18 mouse cellular contexts compared by ENCODE assay signal in the genomic region with DNA sequence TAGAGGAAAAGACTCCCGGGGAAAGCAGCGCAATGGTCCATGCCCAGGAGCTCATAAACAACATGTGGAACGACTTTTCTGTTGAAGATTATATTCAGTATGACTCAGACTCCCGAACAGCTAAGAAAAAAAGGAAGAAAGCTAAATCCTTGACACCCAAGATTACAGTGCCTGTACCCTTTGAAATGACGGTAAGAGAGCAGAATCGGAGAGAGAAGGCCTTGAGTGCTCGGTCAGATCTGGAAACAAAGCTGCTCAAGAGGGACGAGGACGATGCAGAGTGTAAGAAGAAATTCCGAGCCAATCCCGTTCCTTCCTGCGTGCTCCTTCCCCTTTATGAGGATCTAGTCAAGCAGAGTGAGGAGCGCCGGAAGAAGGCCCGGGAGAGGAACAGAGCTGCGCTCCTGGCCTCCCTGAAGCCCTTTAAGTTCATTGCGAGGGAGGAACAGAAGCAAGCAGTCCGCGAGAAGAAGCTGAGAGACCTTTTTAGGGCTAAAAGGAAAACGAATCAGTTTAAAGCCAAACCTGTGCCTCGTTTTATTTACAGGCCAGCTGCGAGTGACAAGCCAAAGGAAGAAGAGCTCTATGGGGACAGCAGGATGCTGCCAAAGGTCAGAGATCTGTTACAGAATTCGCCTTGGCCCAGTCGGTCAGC. TPM values are rescaled to one million over a fixed set of nuclear protein-coding genes. Genes with fewer than 3 reads are reported as not detected.
DNase-seq lines count a peak whose midpoint lies in the region; ATAC-seq and TF ChIP-seq lines count a peak whose summit lies in the region.
"Had no signal": no experiment of that assay in that cellular context is flagged by ENCODE, and none has a peak within 500 bp of the region (broad histone marks: within the 10 kb centered on the region; RNA-seq: fewer than 3 reads in every experiment).

No protein-coding gene starts in this region.

- TF ChIP-seq CTCF in kidney, adult 2 months (conservative IDR thresholded peaks at IDR 0.05; ENCODE audit: insufficient read depth, insufficient read length, low read depth, low read length) = no peak
- no peak for TF ChIP-seq CTCF in E14TG2a.4 (conservative IDR thresholded peaks at IDR 0.05; ENCODE audit: low read length)

- TF ChIP-seq POLR2A in kidney, adult 2 months (IDR thresholded peaks at IDR 0.05; ENCODE audit: low read depth, low read length) = no peak

- H3K4me3 ChIP-seq in kidney, adult 2 months (ENCODE audit: insufficient read depth, low read depth, low read length) = peak overlapping the region; percentile 15; the same call in 1 of the 2 replicates
- no peak overlapping the region for H3K4me3 ChIP-seq in kidney, embryonic 14.5 days (ENCODE audit: low read length)
- H3K4me3 ChIP-seq in E14TG2a.4 (replicated peaks; ENCODE audit: low read length) = peak overlapping the region; percentile 59
- H3K4me3 ChIP-seq: embryonic facial prominence, embryonic 12.5 days; hindbrain, embryonic 12.5 days; liver, embryonic 12.5 days; midbrain, embryonic 10.5 days had no signal

- DNase-seq in adrenal gland, adult (ENCODE audit: inconsistent age in 2 of 2, low spot score in 1 of 2) = peak; percentile 50 to 86
- DNase-seq in adrenal gland, postnatal 4 days (ENCODE audit: low spot score in 2 of 2) = no peak
- peak; percentile 11 for DNase-seq in kidney, adult 2 months
- peak; percentile 37 for DNase-seq in adrenal gland, postnatal 10 days
- DNase-seq in frontal cortex, postnatal 36 days (ENCODE audit: low spot score in 2 of 2) = no peak
- DNase-seq: cerebellum, adult 18-20 months; lung, embryonic 14.5 days; lung, postnatal 4 days; thymus, adult 2 months had no signal

- no peaks in the 10 kb centered on the region for H3K4me1 ChIP-seq in kidney, adult 2 months (ENCODE audit: control insufficient read depth, insufficient read depth, low read length)
- H3K4me1 ChIP-seq in kidney, embryonic 14.5 days (ENCODE audit: control insufficient read depth, insufficient read depth, low read length) = no peaks in the 10 kb centered on the region
- peaks cover 14% of the 10 kb centered on the region; the same call in 1 of the 2 replicates for H3K4me1 ChIP-seq in E14TG2a.4 (replicated peaks; ENCODE audit: low read depth, low read length)
- H3K4me1 ChIP-seq: hindbrain, embryonic 12.5 days; liver, embryonic 12.5 days had no signal

- no peaks in the 10 kb centered on the region for H3K36me3 ChIP-seq in kidney, adult 2 months (ENCODE audit: control insufficient read depth, insufficient read depth, low read length)
- H3K36me3 ChIP-seq in kidney, embryonic 14.5 days (ENCODE audit: control insufficient read depth, insufficient read depth, low read length) = no peaks in the 10 kb centered on the region
- H3K36me3 ChIP-seq in E14TG2a.4 (ENCODE audit: insufficient read depth, low read length) = no peaks in the 10 kb centered on the region
- H3K36me3 ChIP-seq: embryonic facial prominence, embryonic 12.5 days; hindbrain, embryonic 12.5 days; liver, embryonic 12.5 days; midbrain, embryonic 10.5 days had no signal

- no peak overlapping the region for H3K27ac ChIP-seq in kidney, adult 2 months (ENCODE audit: insufficient read depth, low read depth, low read length)
- no peak overlapping the region for H3K27ac ChIP-seq in kidney, embryonic 14.5 days (ENCODE audit: low read depth, low read length)
- H3K27ac ChIP-seq: embryonic facial prominence, embryonic 12.5 days; hindbrain, embryonic 12.5 days; liver, embryonic 12.5 days; midbrain, embryonic 10.5 days had no signal

- ATAC-seq in kidney, embryonic 14.5 days (ENCODE audit: low FRiP score, low TSS enrichment) = no peak
- no peak for ATAC-seq in inflammation-experienced regulatory T-cells, adult 6 months
- ATAC-seq: CD4-positive, CD25-positive, alpha-beta regulatory T cell, adult 4 months; intestine, embryonic 16.5 days; liver, embryonic 12.5 days had no signal

- H3K4me2 ChIP-seq in kidney, embryonic 14.5 days (replicated peaks; ENCODE audit: low read depth, low read length) = no peak overlapping the region
- H3K4me2 ChIP-seq: embryonic facial prominence, embryonic 12.5 days; hindbrain, embryonic 12.5 days; liver, embryonic 12.5 days; lung, embryonic 14.5 days had no signal

- 59% methylated on average over 24 of the region's 24 CpGs for whole genome bisulfite sequencing in kidney, adult 2 months
- WGBS in kidney, embryonic 14.5 days = 52% methylated on average over 24 of the region's 24 CpGs

- no peak overlapping the region for H3K9ac ChIP-seq in kidney, embryonic 14.5 days (ENCODE audit: low read depth, low read length)
- H3K9ac ChIP-seq: embryonic facial prominence, embryonic 12.5 days; hindbrain, embryonic 12.5 days; liver, embryonic 12.5 days; lung, embryonic 14.5 days had no signal

- H3K9me3 ChIP-seq in kidney, embryonic 14.5 days (ENCODE audit: control insufficient read depth, low read length) = no peaks in the 10 kb centered on the region
- peaks cover 3% of the 10 kb centered on the region; the same call in 1 of the 2 replicates for H3K9me3 ChIP-seq in E14TG2a.4 (ENCODE audit: low read length)
- H3K9me3 ChIP-seq: embryonic facial prominence, embryonic 12.5 days; hindbrain, embryonic 12.5 days; liver, embryonic 12.5 days had no signal

- H3K27me3 ChIP-seq in kidney, adult 2 months (replicated peaks; ENCODE audit: control insufficient read depth, insufficient read depth, low read length) = no peaks in the 10 kb centered on the region
- no peaks in the 10 kb centered on the region for H3K27me3 ChIP-seq in kidney, embryonic 14.5 days (ENCODE audit: control insufficient read depth, insufficient read depth, low read length)
- no peaks in the 10 kb centered on the region for H3K27me3 ChIP-seq in E14TG2a.4 (ENCODE audit: insufficient read depth, low read length)
- H3K27me3 ChIP-seq: embryonic facial prominence, embryonic 12.5 days; hindbrain, embryonic 12.5 days; liver, embryonic 12.5 days had no signal

RNA-seq across cellular contexts. Expression of a gene that starts 12.9 kb away (rescaled TPM):
- 10 to 100 TPM; 20.6 to 22.5 TPM for total RNA-seq in adrenal gland, postnatal 4 days (2021)
- 2.5 and 4.0 TPM in 2 replicates for polyA plus RNA-seq in kidney, adult 2 months (2012; rRNA removed)
- polyA plus RNA-seq in kidney, embryonic 14.5 days (2014; fragmentation: Nextera tagmentation; extraction: Ambion mirVana) = 2.3 and 3.1 TPM in 2 replicates
- 10 to 100 TPM; 16.2 to 28.9 TPM for total RNA-seq in adrenal gland, postnatal 10 days (2021)
- 1 to 10 TPM; 2.0 to 6.1 (median 2.8) TPM for polyA plus RNA-seq in inflammation-experienced regulatory T-cells, adult 6 months (2017; shearing (Covaris generic))

RNA-seq across cellular contexts. Expression of a gene that starts 29.9 kb away (rescaled TPM):
- 100 to 1,000 TPM; 193 to 196 TPM for total RNA-seq in adrenal gland, postnatal 4 days (2021)
- 109 and 148 TPM in 2 replicates for polyA plus RNA-seq in kidney, adult 2 months (2012; rRNA removed)
- 303 and 365 TPM in 2 replicates for polyA plus RNA-seq in kidney, embryonic 14.5 days (2014; fragmentation: Nextera tagmentation; extraction: Ambion mirVana)
- 100 to 1,000 TPM; 175 to 185 TPM for total RNA-seq in adrenal gland, postnatal 10 days (2021)
- polyA plus RNA-seq in inflammation-experienced regulatory T-cells, adult 6 months (2017; shearing (Covaris generic)) = 100 to 1,000 TPM; 197 to 230 (median 201) TPM

RNA-seq across cellular contexts. Expression of a gene that starts 38.1 kb away (rescaled TPM):
- total RNA-seq in adrenal gland, postnatal 4 days (2021) = 100 to 1,000 TPM; 110 to 113 TPM
- polyA plus RNA-seq in kidney, adult 2 months (2012; rRNA removed) = 23.5 and 35.7 TPM in 2 replicates
- 398 and 493 TPM in 2 replicates for polyA plus RNA-seq in kidney, embryonic 14.5 days (2014; fragmentation: Nextera tagmentation; extraction: Ambion mirVana)
- total RNA-seq in adrenal gland, postnatal 10 days (2021) = 100 to 1,000 TPM; 128 to 134 TPM
- 100 to 1,000 TPM in 1 of 3 experiments, 10 to 100 TPM in 2; 72.3 to 139 (median 76.1) TPM for polyA plus RNA-seq in inflammation-experienced regulatory T-cells, adult 6 months (2017; shearing (Covaris generic))

RNA-seq across cellular contexts. Expression of a gene that starts 38.4 kb away (rescaled TPM):
- 10 to 100 TPM; 45.7 to 50.1 TPM for total RNA-seq in adrenal gland, postnatal 4 days (2021)
- polyA plus RNA-seq in kidney, adult 2 months (2012; rRNA removed) = 1.4 and 1.7 TPM in 2 replicates
- 13.7 and 19.7 TPM in 2 replicates for polyA plus RNA-seq in kidney, embryonic 14.5 days (2014; fragmentation: Nextera tagmentation; extraction: Ambion mirVana)
- 10 to 100 TPM; 27.1 to 33.0 TPM for total RNA-seq in adrenal gland, postnatal 10 days (2021)
- polyA plus RNA-seq in inflammation-experienced regulatory T-cells, adult 6 months (2017; shearing (Covaris generic)) = 10 to 100 TPM; 32.2 to 37.8 (median 34.9) TPM
- polyA plus RNA-seq: thymus, adult 2 months had no signal

RNA-seq across cellular contexts. Expression of a gene that starts 48.4 kb away (rescaled TPM):
- 10 to 100 TPM; 20.6 to 21.9 TPM for total RNA-seq in adrenal gland, postnatal 4 days (2021)
- polyA plus RNA-seq in kidney, adult 2 months (2012; rRNA removed) = 5.9 and 6.1 TPM in 2 replicates
- polyA plus RNA-seq in kidney, embryonic 14.5 days (2014; fragmentation: Nextera tagmentation; extraction: Ambion mirVana) = 2.3 and 3.0 TPM in 2 replicates
- total RNA-seq in adrenal gland, postnatal 10 days (2021) = 10 to 100 TPM; 15.3 to 18.9 TPM
- 10 to 100 TPM in 1 of 3 experiments, 1 to 10 TPM in 2; 6.2 to 11.1 (median 8.8) TPM for polyA plus RNA-seq in inflammation-experienced regulatory T-cells, adult 6 months (2017; shearing (Covaris generic))

Comparison
In these comparisons a context has a peak if more than half of its experiments do, and no peak if none do; other contexts are left out.
1. DNase-seq: peak in adrenal gland, adult (2 of 2), kidney, adult 2 months (single experiment) and adrenal gland, postnatal 10 days (single experiment); none in adrenal gland, postnatal 4 days (0 of 2) and frontal cortex, postnatal 36 days (0 of 2).